Mouse (Mus musculus) stomach, postnatal 0 days (tissue): ENCODE measurements around the gene Afp. TPM values are rescaled to one million over a fixed set of nuclear protein-coding genes. Genes with fewer than 3 reads are reported as not detected.

ENCODE experiments used
- ATAC-seq: fragments of 200-750 bp; cut with Nextera tagmentation; 2 replicates; pipeline ENCODE4 v1.8.0; 2017; ENCODE audit not compliant: low FRiP score, low TSS enrichment
- DNase-seq: peaks from one replicate; pipeline ENCODE4 v3.0.0-alpha.2; 2016; ENCODE audit warnings: low spot score
- H3K27ac ChIP-seq: fragments of 300-500 bp; sonication (generic); replicated peaks from 2 replicates; pipeline ENCODE4 v1.5.1; 2014; ENCODE audit warnings: mild to moderate bottlenecking, control low read depth
- H3K27me3 ChIP-seq: fragments of 300-500 bp; sonication (generic); 2 replicates; pipeline ENCODE4 v1.6.1; 2014; ENCODE audit warnings: low read length; ENCODE audit not compliant: control insufficient read depth, insufficient read depth
- H3K36me3 ChIP-seq: fragments of 300-500 bp; sonication (generic); 2 replicates; pipeline ENCODE4 v1.6.1; 2014; ENCODE audit warnings: low read length, mixed read lengths; ENCODE audit not compliant: control insufficient read depth, insufficient read depth
- H3K4me1 ChIP-seq: fragments of 300-500 bp; sonication (generic); replicated peaks from 2 replicates; pipeline ENCODE4 v1.6.1; 2014; ENCODE audit warnings: antibody characterized with exemption; ENCODE audit not compliant: control insufficient read depth, insufficient read depth
- H3K4me2 ChIP-seq: fragments of 300-500 bp; sonication (generic); replicated peaks from 2 replicates; pipeline ENCODE4 v1.6.1; 2014; ENCODE audit warnings: low read depth, mild to moderate bottlenecking, control low read depth, moderate library complexity
- H3K4me3 ChIP-seq: fragments of 300-500 bp; sonication (generic); 2 replicates; pipeline ENCODE4 v1.5.1; 2014; ENCODE audit warnings: low read depth, low read length, control low read depth
- H3K9ac ChIP-seq: fragments of 300-500 bp; sonication (generic); 2 replicates; pipeline ENCODE4 v1.6.1; 2014; ENCODE audit warnings: mild to moderate bottlenecking, low read length, control low read depth, mixed read lengths
- H3K9me3 ChIP-seq: fragments of 300-500 bp; sonication (generic); 2 replicates; pipeline ENCODE4 v1.6.1; 2016; ENCODE audit warnings: low read length; ENCODE audit not compliant: control insufficient read depth
- CTCF ChIP-seq: IDR thresholded peaks from 2 replicates; pipeline ENCODE4 v1.5.1; 2016; ENCODE audit warnings: antibody characterized with exemption, low read depth, mild to moderate bottlenecking, moderate library complexity
- EP300 ChIP-seq: optimal IDR thresholded peaks from 2 replicates; pipeline ENCODE3; 2016; ENCODE audit warnings: antibody characterized with exemption
- WGBS: fragments of 180-500 bp; shearing (Covaris S2); extraction: QIAGEN DNeasy Blood & Tissue Kit; methylation state at CpG from one replicate; pipeline ENCODE4 v1.1.7; 2014; 5-methylcytosine and 5-hydroxymethylcytosine counted together
- polyA plus RNA-seq: library from polyadenylated mRNA; unstranded; fragments of >200 nt; fragmentation: Nextera tagmentation; extraction: Ambion mirVana; gene quantifications from 2 replicates; pipeline ENCODE4 v1.2.1, GENCODE M21; 2015

Gene Afp
- polyA plus RNA-seq, 1 experiment from 2014 or later, result 25.1 TPM

- H3K4me2 ChIP-seq, result no peak overlapping the region
- no peak overlapping the region for H3K27ac ChIP-seq
- no peak overlapping the region for H3K9ac ChIP-seq
- H3K9me3 ChIP-seq, result no peaks in the 10 kb centered on the region
- H3K27me3 ChIP-seq, result no peaks in the 10 kb centered on the region
- DNase-seq (no peak), ATAC-seq (no peak)
- H3K36me3 ChIP-seq, result no peaks in the 10 kb centered on the region
- H3K4me3 ChIP-seq, result no peak overlapping the region
- WGBS, result 79% methylated on average over 8 of the region's 8 CpGs
- H3K4me1 ChIP-seq, result no peaks in the 10 kb centered on the region
- no peak for TF ChIP-seq CTCF
- TF ChIP-seq EP300, result no peak
Observed at GRCm38 (mm10) chr5:90551191-90551590, 60.7 kb downstream of the Afp start.

DNA sequence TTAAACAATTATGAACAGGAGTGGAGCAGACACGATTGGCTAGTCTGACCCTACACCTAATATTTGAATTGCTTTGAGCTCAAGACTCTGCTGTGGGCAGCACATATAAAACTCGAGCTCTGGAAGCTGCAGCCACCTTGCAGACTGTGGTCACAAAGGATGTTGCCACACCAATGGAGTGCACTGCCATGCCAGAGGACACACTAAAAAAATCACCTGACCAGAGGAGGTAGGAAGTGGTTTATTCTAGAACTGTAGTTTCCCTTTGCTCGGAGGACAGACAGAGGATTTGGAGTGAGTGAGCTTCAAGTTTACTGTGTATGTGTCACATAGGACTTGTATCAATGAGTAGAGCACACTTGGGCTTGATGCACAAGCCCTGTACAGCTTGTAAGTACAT, 65.5 kb downstream of the Afp start:
- H3K27me3 ChIP-seq, result no peaks in the 10 kb centered on the region
- no peak for DNase-seq
- no peak overlapping the region for H3K9ac ChIP-seq
- no peaks in the 10 kb centered on the region for H3K36me3 ChIP-seq
- H3K9me3 ChIP-seq, result no peaks in the 10 kb centered on the region
- H3K4me3 ChIP-seq, result no peak overlapping the region
- 74% methylated on average over 3 of the region's 3 CpGs for WGBS
- no peak for ATAC-seq
- H3K27ac ChIP-seq, result no peak overlapping the region
- no peak overlapping the region for H3K4me2 ChIP-seq
- TF ChIP-seq CTCF, result no peak
- TF ChIP-seq EP300, result no peak
- no peaks in the 10 kb centered on the region for H3K4me1 ChIP-seq

Other genes starting within 250 kb of the Afp start
- gene Ankrd17, start 124.2 kb upstream of the Afp start, polyA plus RNA-seq, result 12.5 and 12.9 TPM in 2 replicates
- 4.1 and 5.4 TPM in 2 replicates for gene Gm9958, start 123.5 kb upstream of the Afp start, polyA plus RNA-seq
- 23.6 and 39.8 TPM in 2 replicates for gene Alb, start 29.8 kb upstream of the Afp start, polyA plus RNA-seq
- gene Afm, start 28.2 kb downstream of the Afp start, polyA plus RNA-seq, result 2.2 and 2.3 TPM in 2 replicates
- gene 5830473C10Rik, start 70.4 kb downstream of the Afp start, polyA plus RNA-seq, result 0.16 TPM in 1 of 2 replicates, not detected in the other
- gene Rassf6, start 149.9 kb downstream of the Afp start, polyA plus RNA-seq, result 14.5 and 14.9 TPM in 2 replicates